Mouse (Mus musculus) liver, embryonic 14.5 days (tissue): ENCODE measurements around the gene Rin3. TPM values are rescaled to one million over a fixed set of nuclear protein-coding genes. Genes with fewer than 3 reads are reported as not detected.

Experiments
- ATAC-seq: fragments of 200-750 bp; cut with Nextera tagmentation; 2 replicates; pipeline ENCODE4 v1.8.0; 2017; ENCODE audit warnings: moderate number of reproducible peaks, mild to moderate bottlenecking, moderate library complexity; ENCODE audit not compliant: insufficient read depth
- DNase-seq, 3 experiments: peaks; one replicate each; pipeline ENCODE4 v3.0.0-alpha.2; 2012 to 2013; ENCODE audit warnings: low read depth in 3 of 3, low spot score in 3 of 3
- H3K27ac ChIP-seq: fragments of 300-500 bp; sonication (generic); 2 replicates; pipeline ENCODE4 v1.5.1; 2014; ENCODE audit warnings: moderate library complexity, mild to moderate bottlenecking, control low read depth, inconsistent platforms
- H3K27me3 ChIP-seq: fragments of 300-500 bp; sonication (generic); 2 replicates; pipeline ENCODE4 v1.6.1; 2014; ENCODE audit warnings: mild to moderate bottlenecking, low read length, moderate library complexity; ENCODE audit not compliant: control insufficient read depth, insufficient read depth
- H3K36me3 ChIP-seq: fragments of 300-500 bp; sonication (generic); replicated peaks from 2 replicates; pipeline ENCODE4 v1.6.1; 2014; ENCODE audit warnings: low read depth; ENCODE audit not compliant: control insufficient read depth, insufficient read depth
- H3K4me1 ChIP-seq, 2 experiments: fragments of 200-500 bp in 1 of 2; fragments of 300-500 bp in 1 of 2; sonication (generic) in 1 of 2; replicated peaks; 2 replicates each; pipeline ENCODE4 v1.6.1; 2012 to 2014; ENCODE audit warnings: antibody characterized with exemption in 1 of 2, inconsistent platforms in 1 of 2, low read length in 1 of 2; ENCODE audit not compliant: control insufficient read depth in 2 of 2, insufficient read depth in 2 of 2
- H3K4me2 ChIP-seq: fragments of 300-500 bp; sonication (generic); 2 replicates; pipeline ENCODE4 v1.6.1; 2014; ENCODE audit warnings: low read depth, mild to moderate bottlenecking, control low read depth, moderate library complexity
- H3K4me3 ChIP-seq, 2 experiments: fragments of 200-500 bp in 1 of 2; fragments of 300-500 bp in 1 of 2; sonication (generic) in 1 of 2; 2 replicates each; pipeline ENCODE4 v1.5.1; 2012 to 2014; ENCODE audit warnings: low read depth in 2 of 2, low read length in 2 of 2, mild to moderate bottlenecking in 2 of 2, control low read depth in 1 of 2, inconsistent platforms in 1 of 2, moderate library complexity in 1 of 2; ENCODE audit not compliant: insufficient read depth in 1 of 2
- H3K9ac ChIP-seq: fragments of 300-500 bp; sonication (generic); replicated peaks from 2 replicates; pipeline ENCODE4 v1.6.1; 2014; ENCODE audit warnings: mild to moderate bottlenecking, control low read depth, moderate library complexity
- H3K9me3 ChIP-seq: fragments of 300-500 bp; sonication (generic); 2 replicates; pipeline ENCODE4 v1.6.1; 2016; ENCODE audit warnings: low read length, mixed read lengths; ENCODE audit not compliant: control insufficient read depth
- CTCF ChIP-seq: IDR thresholded peaks from 2 replicates; pipeline ENCODE4 v1.5.1; 2016; ENCODE audit warnings: antibody characterized with exemption, low read depth, control low read depth
- EP300 ChIP-seq: IDR thresholded peaks from 2 replicates; pipeline ENCODE4 v1.6.1; 2016; ENCODE audit warnings: antibody characterized with exemption, low read depth
- WGBS: fragments of 180-500 bp; shearing (Covaris S2); extraction: QIAGEN DNeasy Blood & Tissue Kit; methylation state at CpG from one replicate; pipeline ENCODE4 v1.1.7; 2014; ENCODE audit not compliant: insufficient replicate concordance; 5-methylcytosine and 5-hydroxymethylcytosine counted together
- polyA plus RNA-seq, 2 experiments: library from polyadenylated mRNA; depleted of rRNA in 1 of 2; stranded (reverse) in 1 of 2; unstranded in 1 of 2; fragments of >200 nt; fragmentation: Nextera tagmentation in 1 of 2; extraction: Ambion mirVana in 1 of 2; gene quantifications; 2 replicates each; pipeline versions ENCODE4 v1.2.1 to v1.2.3; 2012 to 2014

Gene Rin3
- polyA plus RNA-seq, 2 experiments: 3.1 to 4.5 TPM

DNA sequence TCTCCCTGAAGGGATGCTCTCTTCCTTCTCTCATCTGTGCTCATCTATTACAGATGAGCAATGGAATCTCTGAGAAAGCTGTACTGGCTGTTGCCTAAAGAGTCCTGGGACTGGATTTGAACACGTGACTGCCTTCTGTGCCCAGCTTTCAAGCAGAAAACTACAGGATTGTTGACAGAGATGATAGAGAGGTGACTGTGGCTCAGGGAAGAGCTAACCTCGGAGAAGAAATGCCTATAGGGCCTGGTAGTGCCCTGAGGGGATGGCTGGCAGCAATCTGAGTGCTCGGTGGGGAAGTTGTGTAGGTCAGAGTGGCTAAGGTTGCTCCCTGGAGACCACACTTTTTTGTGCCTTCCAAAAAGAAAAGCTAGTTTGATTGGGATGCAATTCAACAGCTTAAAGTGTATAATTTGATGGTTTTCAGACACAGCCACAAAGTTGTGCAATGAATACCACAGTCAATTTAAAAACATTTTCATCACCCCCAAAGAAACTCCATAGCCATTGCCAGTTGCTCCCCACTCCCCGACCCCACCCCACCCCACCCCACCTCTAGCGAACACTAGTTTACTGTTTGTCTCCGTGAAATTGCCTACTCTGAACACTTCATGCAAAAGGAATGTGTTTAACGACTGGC is 1.9 kb upstream of the Rin3 start:
- Histone ChIP-seq H3K9me3 (no peaks in the 10 kb centered on the region), H3K27ac (no peak overlapping the region), H3K9ac (no peak overlapping the region), H3K36me3 (no peaks in the 10 kb centered on the region), H3K27me3 (peaks cover 6% of the 10 kb centered on the region), H3K4me2 (no peak overlapping the region), H3K4me1 (peaks cover 0 to 8% of the 10 kb centered on the region in 2 experiments; a peak in 2 of 4 replicates), H3K4me3 (no peak overlapping the region)
- TF ChIP-seq EP300 (no peak), CTCF (no peak)
- ATAC-seq: no peak
- no peak for DNase-seq
- WGBS: 53% methylated on average over 7 of the region's 7 CpGs

DNA sequence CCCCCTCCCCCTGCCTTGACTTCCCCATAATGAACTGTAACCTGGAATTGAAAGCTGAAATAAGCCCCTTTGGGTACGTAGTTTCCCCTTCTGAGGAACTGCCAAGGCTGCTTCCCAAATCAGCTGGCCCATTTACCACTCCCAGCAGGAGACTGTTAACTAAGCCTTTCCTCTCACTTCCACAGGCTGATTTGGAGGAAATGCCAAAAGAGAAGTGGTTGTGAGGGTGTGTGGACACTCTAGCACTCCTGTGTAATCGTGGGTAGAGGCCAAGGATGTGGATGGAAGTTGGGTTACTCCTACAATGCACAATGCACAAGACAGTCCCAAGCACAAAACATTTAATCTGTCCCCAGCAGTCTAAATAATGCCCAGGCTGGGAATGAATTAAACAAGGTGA is 722 bp upstream of the Rin3 start:
- Histone ChIP-seq H3K4me1 (peaks cover 0 to 12% of the 10 kb centered on the region in 2 experiments; a peak in 2 of 4 replicates), H3K27me3 (peaks cover 6% of the 10 kb centered on the region), H3K4me3 (no peak overlapping the region), H3K27ac (no peak overlapping the region), H3K4me2 (peak overlapping the region; percentile 55), H3K9ac (no peak overlapping the region), H3K9me3 (no peaks in the 10 kb centered on the region), H3K36me3 (no peaks in the 10 kb centered on the region)
- ATAC-seq (no peak), DNase-seq (no peak)
- WGBS: 35% methylated on average over 2 of the region's 2 CpGs
- TF ChIP-seq EP300: no peak

DNA sequence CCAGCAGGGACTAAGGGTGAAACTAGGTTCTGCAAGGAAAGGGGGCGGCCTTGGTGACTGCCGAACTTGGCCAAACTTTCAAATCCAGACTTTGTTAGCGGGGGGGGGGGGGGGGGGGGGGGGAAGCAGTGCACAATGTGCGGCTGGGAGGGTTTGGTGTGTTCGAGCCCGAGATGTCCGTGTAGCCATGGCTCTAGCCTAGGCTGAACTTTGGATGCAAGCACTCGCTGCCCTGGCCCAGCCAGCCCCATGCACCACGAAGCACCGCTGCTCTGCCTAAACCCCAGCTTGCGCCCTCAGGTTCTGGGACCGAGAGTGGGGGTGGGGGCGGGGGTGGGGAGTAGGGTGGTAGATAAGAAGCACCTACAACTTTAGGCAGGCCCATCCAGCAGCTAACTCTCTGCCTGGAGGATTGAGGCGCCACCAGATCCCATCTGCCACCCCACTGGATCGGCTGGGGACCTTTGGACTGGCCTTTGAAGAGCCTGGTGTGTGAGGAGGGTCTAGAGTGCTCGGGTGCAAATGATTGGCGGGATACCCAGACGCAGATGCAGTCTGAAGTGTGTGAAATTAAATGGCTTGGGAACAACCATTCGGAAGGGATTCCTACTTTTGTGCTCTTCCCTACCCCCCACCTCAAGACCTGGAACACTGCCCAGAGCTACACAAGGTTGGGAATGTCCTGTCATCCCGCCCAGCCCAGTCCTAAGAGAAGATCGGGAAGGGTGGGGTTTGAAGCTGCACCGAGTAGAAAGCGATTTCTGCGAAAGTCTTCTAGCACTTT is 827 bp downstream of the Rin3 start:
- H3K27me3 ChIP-seq: peaks cover 6% of the 10 kb centered on the region
- peak overlapping the region; percentile 47 for H3K9ac ChIP-seq
- 2% methylated on average over 23 of the region's 24 CpGs for WGBS
- H3K4me2 ChIP-seq: peak overlapping the region; percentile 55
- DNase-seq: no peak
- peaks cover 0 to 24% of the 10 kb centered on the region in 2 experiments; a peak in 2 of 4 replicates for H3K4me1 ChIP-seq
- H3K36me3 ChIP-seq: no peaks in the 10 kb centered on the region
- ATAC-seq: peak; percentile 53
- H3K9me3 ChIP-seq: no peaks in the 10 kb centered on the region
- no peak overlapping the region for H3K27ac ChIP-seq
- peak overlapping the region; percentile 59 to 66 for H3K4me3 ChIP-seq
- TF ChIP-seq EP300 (no peak), CTCF (no peak)

DNA sequence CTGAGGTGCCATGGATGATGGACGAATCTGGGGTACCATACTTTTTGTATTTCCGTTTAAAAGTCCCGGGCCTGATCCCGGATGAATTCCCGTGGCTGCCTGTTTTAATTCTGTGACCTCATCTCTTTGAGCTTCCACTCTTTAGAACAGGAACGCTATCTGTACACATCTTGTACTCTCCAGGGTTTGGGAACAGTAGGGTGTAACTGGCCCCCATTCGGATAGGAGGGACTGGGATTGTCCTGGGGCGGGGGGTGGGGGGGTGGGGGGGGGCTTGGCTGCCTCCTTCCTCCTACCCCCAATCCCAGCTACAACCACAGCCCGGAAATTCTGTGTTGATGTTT is 1.4 kb downstream of the Rin3 start:
- DNase-seq: no peak
- TF ChIP-seq CTCF (no peak), EP300 (no peak)
- Histone ChIP-seq H3K36me3 (no peaks in the 10 kb centered on the region), H3K4me1 (peaks cover 0 to 25% of the 10 kb centered on the region in 2 experiments; a peak in 2 of 4 replicates), H3K4me2 (peak overlapping the region; percentile 55), H3K9ac (no peak overlapping the region), H3K27ac (no peak overlapping the region), H3K9me3 (no peaks in the 10 kb centered on the region), H3K27me3 (peaks cover 6% of the 10 kb centered on the region), H3K4me3 (peak overlapping the region; percentile 59 to 66; a peak in 3 of 4 replicates)
- ATAC-seq: no peak
- WGBS: 8% methylated on average over 9 of the region's 9 CpGs

DNA sequence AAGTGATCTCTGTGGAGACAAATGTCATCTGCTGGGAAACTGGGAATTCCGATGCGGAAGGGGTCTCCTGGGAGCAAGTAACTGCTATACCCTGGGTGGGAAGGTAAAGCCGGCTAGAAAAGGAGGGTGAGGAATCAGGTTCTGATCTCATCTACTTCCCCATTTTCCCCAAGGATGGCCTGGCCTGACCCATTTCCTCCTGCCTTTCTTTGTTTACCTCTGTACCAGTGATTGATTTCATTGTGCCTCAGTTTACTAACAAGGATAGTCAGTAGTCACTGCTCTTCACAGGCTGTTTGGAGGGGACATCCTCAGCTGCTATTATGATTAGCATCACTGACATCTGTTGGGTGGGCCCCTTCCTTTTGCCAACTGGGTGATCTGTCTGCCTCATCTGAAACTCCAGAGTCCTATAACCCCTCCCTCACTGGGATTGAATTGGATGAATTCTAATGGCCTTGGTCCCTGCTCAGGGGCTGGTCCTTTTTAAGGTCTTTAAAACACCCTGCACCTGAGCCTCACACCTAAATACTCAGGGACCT is 1.8 kb downstream of the Rin3 start:
- TF ChIP-seq CTCF (no peak), EP300 (no peak)
- 34% methylated on average over 3 of the region's 3 CpGs for WGBS
- no peaks in the 10 kb centered on the region for H3K9me3 ChIP-seq
- peak overlapping the region in 1 of 2 experiments; percentile 59; a peak in 1 of 4 replicates for H3K4me3 ChIP-seq
- no peak overlapping the region for H3K9ac ChIP-seq
- H3K27ac ChIP-seq: no peak overlapping the region
- H3K4me1 ChIP-seq: peaks cover 0 to 29% of the 10 kb centered on the region in 2 experiments; a peak in 2 of 4 replicates
- peaks cover 6% of the 10 kb centered on the region for H3K27me3 ChIP-seq
- ATAC-seq (no peak), DNase-seq (no peak)
- peak overlapping the region; percentile 55 for H3K4me2 ChIP-seq
- H3K36me3 ChIP-seq: no peaks in the 10 kb centered on the region
